Mouse (Mus musculus) adrenal gland (tissue): ENCODE measurements around the gene Gm28710.

Experiments used
- intact Hi-C: fragments of 180-260 bp; cut with DNase I; formaldehyde crosslinking; loops from one replicate; pipeline ENCODE4 v1.15.1; 2025
- long read RNA-seq, 2 experiments: library from polyadenylated mRNA; unstranded; transcript quantifications; one replicate each; pipeline ENCODE4 v2.0.0; 2020; ENCODE audit warnings: borderline replicate concordance in 1 of 2; ENCODE audit not compliant: insufficient replicate concordance in 1 of 2

Gm28710 gene
- long read RNA-seq, experiment 1, result 0 reads
- long read RNA-seq, experiment 2, result 0 reads

DNA sequence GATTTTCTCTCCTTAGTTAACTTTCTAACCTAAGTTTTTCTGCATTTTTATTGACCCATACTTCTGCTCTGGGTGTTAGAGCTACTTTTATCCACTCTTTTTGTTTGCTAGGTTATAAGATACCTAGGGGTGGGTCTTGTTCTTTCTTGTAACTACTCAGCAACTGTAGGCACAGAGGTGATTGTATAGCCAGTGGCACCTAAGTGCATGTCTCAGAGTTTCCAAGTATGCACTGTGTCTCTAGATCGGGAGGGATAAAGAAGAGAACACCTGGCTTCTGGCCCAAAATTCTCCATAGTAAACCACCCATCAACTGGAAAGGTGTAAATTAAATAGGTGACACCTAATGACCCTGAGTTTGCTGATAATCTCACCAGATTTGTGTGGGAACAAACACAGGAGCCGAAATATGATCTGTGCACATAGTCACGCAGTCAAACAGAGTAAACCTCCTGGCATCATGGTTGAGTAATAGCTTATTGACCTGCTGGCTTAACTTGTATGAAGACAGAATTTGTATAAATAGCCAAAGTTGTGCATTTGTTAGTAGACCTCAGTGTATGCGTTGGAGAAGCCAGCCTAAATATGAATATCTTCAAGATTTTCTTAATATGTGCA is at the start of gene Gm28710:
Gene Gm28710, plus strand, starts transcription at position 568 of the 618 bp plus-strand sequence.
- intact Hi-C loops, result no loop called here

DNA sequence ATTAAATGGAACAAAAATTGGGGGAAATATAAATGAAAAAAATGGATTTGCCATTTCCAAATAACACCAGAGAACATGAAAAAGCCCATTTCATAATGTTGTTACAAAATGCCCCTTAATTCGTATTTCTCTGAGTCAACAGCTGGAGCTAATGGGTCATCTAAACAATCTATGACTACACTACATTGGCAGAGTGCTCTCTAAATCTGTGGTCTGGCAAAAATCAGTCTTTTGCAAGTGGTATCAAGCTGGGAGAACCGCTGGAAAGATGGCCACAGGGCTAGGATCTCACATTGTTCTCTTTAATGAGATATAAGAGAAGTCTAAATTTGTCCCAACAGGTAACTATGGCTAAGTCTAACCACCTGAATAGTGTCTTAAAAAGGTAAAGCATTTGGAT is 14.4 kb upstream of the Gm28710 start:
- intact Hi-C loops, result no loop called here

DNA sequence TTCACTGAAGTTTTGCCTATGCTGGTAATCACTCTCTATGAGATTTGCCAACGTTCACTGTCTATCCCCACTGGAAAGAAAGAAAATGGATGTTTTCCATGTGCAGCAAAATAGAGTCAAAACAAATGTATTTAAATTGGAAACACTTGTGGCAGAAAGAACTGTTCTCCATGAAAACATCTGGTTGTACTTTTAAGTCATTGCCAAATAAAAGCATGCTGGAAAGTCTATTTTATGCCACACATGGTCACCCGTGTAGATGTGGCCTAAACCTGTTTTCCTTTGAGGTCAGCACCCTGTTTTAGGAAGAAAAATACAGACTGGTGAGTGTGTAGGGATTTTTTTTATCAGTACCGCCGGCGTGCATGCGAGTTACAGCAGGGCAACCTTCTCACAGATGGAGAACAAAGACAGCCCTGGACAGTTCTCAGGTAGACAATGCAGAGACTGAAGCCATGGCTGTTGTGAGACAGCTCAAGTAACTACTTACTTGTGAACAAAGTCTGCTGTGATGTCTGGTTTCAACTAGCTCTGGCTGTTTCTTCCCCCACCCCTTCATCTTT is 12.9 kb upstream of the Gm28710 start:
- intact Hi-C loops, result no loop called here

DNA sequence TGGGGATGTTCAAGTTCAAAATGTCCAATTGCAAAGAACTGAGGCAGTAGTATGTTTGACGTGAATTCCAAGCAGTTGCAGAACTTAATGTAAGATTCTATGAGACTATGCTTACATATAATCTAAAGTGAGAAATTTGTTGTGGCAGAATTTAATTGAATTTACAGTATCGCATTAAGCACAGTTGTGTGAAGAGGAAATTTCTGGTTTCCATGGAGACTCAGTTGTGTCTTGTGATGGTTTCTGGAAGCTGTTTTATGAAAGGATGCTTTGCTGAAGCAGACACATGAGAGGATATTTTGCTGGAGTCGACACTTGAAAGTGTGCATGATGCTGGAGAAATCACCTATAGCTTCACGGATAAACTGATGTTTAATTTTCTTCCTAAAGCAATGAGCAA is 6.0 kb upstream of the Gm28710 start:
- intact Hi-C loops, result no loop called here

DNA sequence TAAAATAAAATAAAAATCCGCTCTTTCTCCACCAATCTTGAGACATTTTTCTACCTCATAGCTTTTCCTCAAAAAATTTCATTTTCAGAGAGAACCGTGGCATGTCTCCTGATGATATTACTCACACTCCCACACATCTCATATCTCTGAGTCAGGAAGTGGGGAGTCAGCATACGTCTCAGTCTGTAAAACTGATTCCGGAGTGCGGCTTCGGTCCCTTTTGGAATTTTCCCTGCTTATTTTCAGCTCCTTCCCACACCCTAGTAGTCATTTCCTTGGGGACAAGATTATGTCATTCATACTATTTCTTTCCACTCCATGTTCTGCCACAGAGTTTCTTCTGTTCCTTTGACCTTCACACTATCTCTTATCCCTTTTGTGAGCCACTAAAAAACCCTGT is 3.4 kb downstream of the Gm28710 start:
- intact Hi-C loops, result no loop called here

DNA sequence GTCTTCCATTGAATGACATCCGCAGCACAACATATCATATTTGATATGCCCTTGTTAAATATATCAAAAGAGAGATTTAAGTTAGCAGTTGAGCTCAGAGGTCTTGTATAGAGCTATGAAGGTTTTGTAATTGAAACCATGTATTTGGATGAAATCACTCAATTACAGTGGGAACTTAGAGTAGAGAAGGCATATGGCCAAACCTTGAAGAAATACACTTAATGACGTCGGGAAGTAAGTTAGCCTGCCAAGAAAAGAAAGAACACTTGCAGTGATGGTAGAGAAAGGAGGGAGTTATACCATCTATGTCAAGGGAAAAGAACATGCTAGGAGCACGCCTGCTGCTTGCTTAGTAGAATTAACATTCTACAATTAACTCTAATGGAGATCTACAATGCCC is 11.1 kb downstream of the Gm28710 start:
- intact Hi-C loops, result no loop called here

DNA sequence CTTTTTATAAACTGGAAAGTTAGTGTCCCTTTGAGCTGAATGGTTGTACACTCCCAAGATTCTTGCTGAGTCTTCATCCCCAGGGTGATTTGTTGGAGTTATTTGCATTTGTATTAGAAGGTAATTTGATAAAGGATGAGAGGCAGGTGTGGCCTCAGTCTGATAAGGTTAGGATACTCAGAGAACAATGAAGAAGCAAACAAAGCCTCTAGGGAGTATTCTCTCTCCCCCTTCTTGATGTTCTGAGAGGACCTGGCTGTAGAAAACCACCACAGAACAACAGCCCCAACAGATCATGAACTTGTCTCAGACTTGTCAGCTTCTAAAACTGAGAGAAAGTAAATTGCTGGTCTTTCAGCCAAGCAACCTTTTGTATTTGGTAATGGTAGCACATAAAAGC is 47.4 kb downstream of the Gm28710 start:
- intact Hi-C loops, result no loop called here

DNA sequence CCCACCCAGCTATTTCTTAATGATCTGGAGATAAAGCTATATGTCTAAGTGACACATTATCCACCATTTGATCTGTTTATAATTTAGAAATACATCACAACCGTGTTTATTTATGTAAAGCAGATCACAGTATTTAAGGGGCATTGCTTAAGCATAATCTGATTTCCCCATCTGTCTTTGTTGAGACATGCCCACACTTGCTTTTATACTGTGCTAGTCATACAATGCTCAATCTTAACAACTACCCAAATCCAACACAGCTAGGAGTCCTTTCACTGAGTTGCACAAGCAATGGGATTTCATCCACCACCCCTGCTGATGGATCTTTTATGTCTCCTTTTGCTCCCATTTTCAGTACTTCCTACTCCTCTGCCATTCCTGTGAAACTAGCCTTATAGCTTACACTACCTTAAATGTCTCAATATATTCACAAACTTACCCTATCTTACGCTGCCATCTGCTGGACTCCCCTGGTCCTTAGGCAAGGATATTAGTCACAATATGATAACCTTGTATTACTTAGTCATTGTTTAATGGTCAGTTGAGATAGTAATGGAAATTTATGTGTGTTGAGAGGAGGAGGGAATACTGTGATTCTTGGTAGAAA is 77.8 kb downstream of the Gm28710 start:
- intact Hi-C loops, result no loop called here

DNA sequence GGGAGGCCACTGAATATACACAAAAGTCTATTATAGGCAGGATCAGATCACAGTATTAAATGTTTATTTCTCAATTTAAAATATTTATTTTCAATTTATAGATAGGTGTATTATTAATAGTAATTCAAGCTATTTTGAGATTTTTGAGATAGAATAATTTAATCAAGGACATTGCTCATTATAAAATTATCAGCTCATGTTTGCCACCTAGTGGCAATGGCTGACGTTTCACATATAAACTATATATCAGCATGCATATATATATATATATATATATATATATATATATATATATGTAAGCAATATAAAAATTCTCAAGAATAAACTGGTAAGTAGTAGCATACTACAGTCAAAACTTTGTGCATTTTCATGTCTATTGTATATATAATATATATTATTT is 102.6 kb downstream of the Gm28710 start:
- intact Hi-C loops, result no loop called here

DNA sequence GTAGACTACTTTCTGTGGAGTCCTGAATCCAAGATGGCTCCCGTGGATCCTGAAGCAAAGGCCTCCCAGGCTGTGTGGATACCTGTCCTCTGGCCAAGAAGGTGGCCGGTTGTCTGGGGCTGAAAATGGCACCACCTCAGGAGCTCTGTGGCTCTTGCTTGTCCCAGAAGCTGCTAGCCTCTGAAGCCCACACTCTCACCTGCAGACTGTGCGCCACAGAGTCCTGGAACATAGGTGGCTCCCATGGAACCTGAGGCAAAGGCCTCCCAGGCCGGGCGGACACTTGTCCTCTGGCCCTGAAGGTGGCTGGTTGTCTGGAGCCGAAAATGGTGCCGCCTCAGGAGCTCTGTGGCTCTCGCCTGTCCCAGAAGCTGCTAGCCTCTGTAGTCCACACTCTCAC is 128.2 kb downstream of the Gm28710 start:
- intact Hi-C loops, result no loop called here

DNA sequence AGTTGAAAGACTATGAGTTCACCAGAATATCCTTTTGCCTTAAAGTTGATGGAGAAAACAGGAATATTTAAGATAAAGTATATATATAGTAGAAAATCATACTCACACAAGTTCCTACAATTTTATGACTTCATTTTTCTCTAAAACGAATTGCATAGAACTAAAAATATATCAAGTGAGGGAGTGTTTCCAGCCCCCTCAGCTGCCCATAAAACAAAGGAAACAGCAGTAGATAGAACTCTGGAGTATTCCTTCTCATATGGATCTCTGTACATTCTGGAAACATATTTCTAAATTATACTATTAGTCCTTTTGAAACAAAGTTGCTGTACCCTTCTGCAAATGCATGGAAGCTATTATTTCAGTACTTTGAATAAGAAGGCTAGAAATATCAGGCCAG is 130.9 kb downstream of the Gm28710 start:
- intact Hi-C loops, result no loop called here
